In the genomic region with DNA sequence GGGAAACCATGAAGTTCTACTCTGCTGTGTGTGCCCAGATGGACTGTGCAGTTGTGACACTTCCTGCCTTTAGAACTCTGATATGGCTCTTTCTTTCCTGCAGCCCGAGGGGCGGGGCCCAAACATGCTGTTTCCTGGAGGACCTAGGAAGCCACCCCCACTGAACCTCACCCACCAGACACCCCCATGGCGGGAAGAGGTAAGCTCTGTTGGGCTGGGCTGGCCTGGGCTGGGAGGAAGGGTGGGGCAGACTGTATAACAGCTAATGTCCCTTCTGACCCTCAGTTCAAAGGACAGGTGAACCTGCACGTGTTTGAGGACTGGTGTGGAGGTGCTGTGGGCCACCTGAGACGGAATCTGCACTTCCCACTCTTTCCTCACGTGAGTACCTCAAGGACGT, we compare ENCODE assay signal across 17 mouse cellular contexts. TPM values are rescaled to one million over a fixed set of nuclear protein-coding genes. Genes with fewer than 3 reads are reported as not detected.
DNase-seq lines count a peak whose midpoint lies in the region; ATAC-seq and TF ChIP-seq lines count a peak whose summit lies in the region.
"Had no signal": no experiment of that assay in that cellular context is flagged by ENCODE, and none has a peak within 500 bp of the region (broad histone marks: within the 10 kb centered on the region; RNA-seq: fewer than 3 reads in every experiment).

No protein-coding gene starts in this region.

- no peaks in the 10 kb centered on the region for H3K9me3 ChIP-seq in intestine, postnatal 0 days (ENCODE audit: control insufficient read depth)
- H3K9me3 ChIP-seq in heart, embryonic 11.5 days (replicated peaks; ENCODE audit: control insufficient read depth, low read length): no peaks in the 10 kb centered on the region
- H3K9me3 ChIP-seq: hindbrain, embryonic 15.5 days; neural tube, embryonic 12.5 days had no signal

- H3K4me2 ChIP-seq in intestine, postnatal 0 days (replicated peaks; ENCODE audit: low read depth): peak overlapping the region; percentile 1; the same call in 1 of the 2 replicates
- no peak overlapping the region for H3K4me2 ChIP-seq in heart, embryonic 11.5 days
- H3K4me2 ChIP-seq: hindbrain, embryonic 15.5 days; neural tube, embryonic 12.5 days had no signal

- 0 out of 2 replicates have a peak, but pooled peaks cover 4% of the 10 kb centered on the region for H3K36me3 ChIP-seq in intestine, postnatal 0 days (ENCODE audit: control insufficient read depth, insufficient read depth)
- H3K36me3 ChIP-seq in heart, embryonic 11.5 days (ENCODE audit: control insufficient read depth, insufficient read depth, low read length): no peaks in the 10 kb centered on the region

- peak; percentile 56 for DNase-seq in kidney, adult 9 months
- DNase-seq in kidney, postnatal 36 days: no peak
- peak; percentile 78 for DNase-seq in R1 (ENCODE audit: low read depth, low spot score)
- DNase-seq in naive thymus-derived CD4-positive, alpha-beta T cell, adult 2 months (ENCODE audit: low read depth): peak; percentile 50
- DNase-seq in urinary bladder, postnatal 25 days (ENCODE audit: low spot score): no peak
- DNase-seq in gastrocnemius, postnatal 25 days: no peak
- DNase-seq: B cell, adult 2 months; cerebellum, postnatal 10 days; left cerebral cortex, postnatal 4 days; right cerebral cortex, adult 18-20 months had no signal

- peaks cover 8% of the 10 kb centered on the region; the same call in 1 of the 2 replicates for H3K27me3 ChIP-seq in intestine, postnatal 0 days (replicated peaks; ENCODE audit: control insufficient read depth, insufficient read depth, low read length)
- peaks cover 75% of the 10 kb centered on the region for H3K27me3 ChIP-seq in heart, embryonic 11.5 days (ENCODE audit: control insufficient read depth, insufficient read depth, low read length)
- H3K27me3 ChIP-seq: hindbrain, embryonic 15.5 days; neural tube, embryonic 12.5 days had no signal

- H3K27ac ChIP-seq in intestine, postnatal 0 days (ENCODE audit: low read depth, low read length): peak overlapping the region; percentile 35; the same call in 1 of the 2 replicates
- no peak overlapping the region for H3K27ac ChIP-seq in heart, embryonic 11.5 days (ENCODE audit: low read depth, low read length)
- H3K27ac ChIP-seq: hindbrain, embryonic 15.5 days; neural tube, embryonic 12.5 days had no signal

- 21% methylated on average over 7 of the region's 7 CpGs for WGBS in intestine, postnatal 0 days
- WGBS in heart, embryonic 11.5 days (ENCODE audit: insufficient replicate concordance): 70% methylated on average over 7 of the region's 7 CpGs

- peaks cover 6% of the 10 kb centered on the region; the same call in 1 of the 2 replicates for H3K4me1 ChIP-seq in intestine, postnatal 0 days (replicated peaks; ENCODE audit: control insufficient read depth, insufficient read depth, low read length)
- 0 out of 2 replicates have a peak, but pooled peaks cover 4% of the 10 kb centered on the region for H3K4me1 ChIP-seq in heart, embryonic 11.5 days (ENCODE audit: control insufficient read depth, insufficient read depth, low read length)

- no peak overlapping the region for H3K4me3 ChIP-seq in intestine, postnatal 0 days (ENCODE audit: low read depth, low read length)
- H3K4me3 ChIP-seq in heart, embryonic 11.5 days (ENCODE audit: low read depth, low read length): no peak overlapping the region
- H3K4me3 ChIP-seq: hindbrain, embryonic 15.5 days; neural tube, embryonic 12.5 days had no signal

- no peak for TF ChIP-seq CTCF in intestine, postnatal 0 days (IDR thresholded peaks at IDR 0.05; ENCODE audit: low read depth)

- ATAC-seq in intestine, postnatal 0 days: peak; percentile 86
- ATAC-seq in heart, embryonic 11.5 days (replicated peaks; ENCODE audit: insufficient number of reproducible peaks, low FRiP score, low TSS enrichment): no peak

- no peak overlapping the region for H3K9ac ChIP-seq in intestine, postnatal 0 days (ENCODE audit: low read depth, low read length)
- no peak overlapping the region for H3K9ac ChIP-seq in heart, embryonic 11.5 days (ENCODE audit: low read depth, low read length)
- H3K9ac ChIP-seq: hindbrain, embryonic 15.5 days; neural tube, embryonic 12.5 days had no signal

RNA-seq across cellular contexts. Expression of a gene that starts 3.3 kb away (rescaled TPM):
- 1.9 and 2.9 TPM in 2 replicates for polyA plus RNA-seq in intestine, postnatal 0 days (2015; fragmentation: Nextera tagmentation; extraction: Ambion mirVana)
- not detected for total RNA-seq in gastrocnemius, postnatal 25 days (2021)
- 1.4 and 2.6 TPM in 2 replicates for polyA plus RNA-seq in heart, embryonic 11.5 days (2014; fragmentation: Nextera tagmentation; extraction: Ambion mirVana)

RNA-seq across cellular contexts. Expression of a gene that starts 13.8 kb away (rescaled TPM):
- polyA plus RNA-seq in intestine, postnatal 0 days (2015; fragmentation: Nextera tagmentation; extraction: Ambion mirVana): 35.3 and 38.6 TPM in 2 replicates
- under 1 TPM in 1 of 2 experiments, not detected in 1; 0.29 TPM for total RNA-seq in gastrocnemius, postnatal 25 days (2021)
- polyA plus RNA-seq in heart, embryonic 11.5 days (2014; fragmentation: Nextera tagmentation; extraction: Ambion mirVana): 0.67 and 0.68 TPM in 2 replicates
- total RNA-seq: layer of hippocampus, adult 18-20 months; left cerebral cortex, postnatal 4 days had no signal

RNA-seq across cellular contexts. Expression of a gene that starts 35.2 kb away (rescaled TPM):
- not detected in 2 replicates for polyA plus RNA-seq in intestine, postnatal 0 days (2015; fragmentation: Nextera tagmentation; extraction: Ambion mirVana)
- total RNA-seq in gastrocnemius, postnatal 25 days (2021): not detected
- not detected in 2 replicates for polyA plus RNA-seq in heart, embryonic 11.5 days (2014; fragmentation: Nextera tagmentation; extraction: Ambion mirVana)
- total RNA-seq: layer of hippocampus, adult 18-20 months; left cerebral cortex, postnatal 4 days had no signal
- polyA plus RNA-seq: brain, embryonic 14.5 days; heart, embryonic 14.5 days; hindbrain, embryonic 15.5 days; neural tube, embryonic 12.5 days had no signal

RNA-seq across cellular contexts. Expression of a gene that starts 36.2 kb away (rescaled TPM):
- polyA plus RNA-seq in intestine, postnatal 0 days (2015; fragmentation: Nextera tagmentation; extraction: Ambion mirVana): 42.1 and 43.2 TPM in 2 replicates
- total RNA-seq in gastrocnemius, postnatal 25 days (2021): 1 to 10 TPM; 1.4 to 2.4 TPM
- 2.3 and 3.0 TPM in 2 replicates for polyA plus RNA-seq in heart, embryonic 11.5 days (2014; fragmentation: Nextera tagmentation; extraction: Ambion mirVana)

RNA-seq across cellular contexts. Expression of a gene that starts 46.5 kb away (rescaled TPM):
- polyA plus RNA-seq in intestine, postnatal 0 days (2015; fragmentation: Nextera tagmentation; extraction: Ambion mirVana): 0.93 and 1.0 TPM in 2 replicates
- not detected for total RNA-seq in gastrocnemius, postnatal 25 days (2021)
- polyA plus RNA-seq in heart, embryonic 11.5 days (2014; fragmentation: Nextera tagmentation; extraction: Ambion mirVana): 0.26 TPM in 1 of 2 replicates, not detected in the other
- total RNA-seq: layer of hippocampus, adult 18-20 months; left cerebral cortex, postnatal 4 days had no signal

Comparison
In these comparisons a context has a peak if more than half of its experiments do, and no peak if none do; other contexts are left out.
1. DNase-seq: peak in kidney, adult 9 months (single experiment), R1 (single experiment) and naive thymus-derived CD4-positive, alpha-beta T cell, adult 2 months (single experiment); none in kidney, postnatal 36 days (0 of 2), urinary bladder, postnatal 25 days (single experiment) and gastrocnemius, postnatal 25 days (single experiment).
2. RNA of a gene that starts 13.8 kb away (polyA plus RNA-seq): 35.3 to 38.6 TPM in intestine, postnatal 0 days; 0.67 to 0.68 TPM in heart, embryonic 11.5 days; every median in the first group is over 10 times any median in the second.